Mouse (Mus musculus): ENCODE results near the gene Vsig2. TPM values are rescaled to one million over a fixed set of nuclear protein-coding genes. Genes with fewer than 3 reads are reported as not detected.

The Vsig2 gene
- 9.4 and 11.8 TPM in 2 replicates for polyA plus RNA-seq (2012; rRNA removed)

DNA sequence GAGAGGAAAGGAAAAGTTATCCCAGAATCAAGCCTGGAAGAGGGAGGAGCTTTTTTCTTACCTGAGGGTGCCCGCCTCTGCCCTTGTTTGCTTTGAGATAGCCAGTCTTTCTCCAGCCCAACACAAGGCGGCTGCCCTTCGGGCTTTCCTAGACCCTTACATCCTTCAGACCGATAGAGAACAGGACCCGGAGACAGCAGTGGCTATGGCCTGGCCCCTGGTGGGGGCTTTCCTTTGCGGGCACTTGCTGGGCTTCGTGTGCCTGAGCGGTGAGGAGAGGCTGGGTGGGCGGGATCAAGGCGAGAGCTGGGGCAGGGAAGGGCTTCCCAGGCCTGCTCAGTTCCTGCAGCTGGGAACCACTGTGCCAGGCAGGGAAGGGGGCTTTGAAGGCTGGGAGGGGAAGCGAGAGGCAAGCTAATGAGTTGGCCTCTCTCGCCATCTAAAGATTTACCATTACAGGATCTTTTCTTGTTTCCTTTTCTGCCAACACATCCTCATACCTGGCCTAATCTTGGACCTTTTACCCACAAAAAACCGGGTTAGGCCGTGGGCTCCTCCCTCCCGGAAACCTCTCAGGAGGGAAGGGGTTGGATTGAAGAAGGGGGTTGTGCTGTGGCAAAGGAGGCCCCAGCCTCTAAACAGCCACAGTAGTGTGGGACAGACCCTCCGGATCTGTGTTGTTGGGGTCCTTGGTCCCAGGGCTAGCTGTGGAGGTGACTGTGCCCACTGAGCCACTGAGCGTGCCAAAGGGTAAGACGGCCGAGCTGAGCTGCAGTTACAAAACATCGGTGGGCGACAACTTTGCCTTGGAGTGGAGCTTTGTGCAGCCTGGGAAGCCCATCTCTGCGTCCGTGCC, at the start of gene Vsig2:
TSS of gene Vsig2 (plus strand) at position 86 of the 856 bp plus-strand sequence.
- DNase-seq (ENCODE audit: low read depth): no peak

DNA sequence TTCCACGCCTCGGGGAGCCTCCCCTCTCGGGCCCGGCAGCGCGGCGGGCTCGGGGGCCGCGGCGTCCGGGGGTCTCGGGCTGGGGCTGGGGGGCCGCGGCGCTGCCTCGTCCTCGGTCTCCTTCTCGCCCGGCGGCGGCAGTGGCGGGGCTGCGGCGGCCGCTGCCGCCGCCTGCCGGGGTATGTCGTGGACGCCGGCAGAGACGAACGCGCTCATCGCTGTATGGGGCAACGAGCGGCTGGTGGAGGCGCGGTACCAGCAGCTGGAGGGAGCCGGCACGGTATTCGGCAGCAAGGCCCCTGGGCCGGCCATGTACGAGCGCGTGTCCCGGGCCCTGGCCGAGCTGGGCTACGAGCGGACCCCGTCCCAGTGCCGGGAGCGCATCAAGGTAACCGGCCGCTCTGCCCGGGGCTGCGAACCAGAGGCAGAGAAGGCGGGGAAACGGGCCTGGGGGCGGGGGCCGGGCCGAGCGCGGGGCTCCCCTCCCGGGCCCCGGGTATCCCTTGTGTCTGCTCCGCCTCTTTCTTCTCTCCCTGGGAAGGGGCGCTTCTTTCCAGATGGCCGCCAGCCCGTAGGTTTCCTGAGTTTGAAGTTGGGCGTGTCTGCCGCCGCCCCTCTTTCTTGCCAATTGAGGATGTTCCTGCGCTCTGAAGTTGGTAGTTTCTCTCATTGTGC, 49.5 kb upstream of the Vsig2 start:
- DNase-seq (ENCODE audit: low read depth): no peak

DNA sequence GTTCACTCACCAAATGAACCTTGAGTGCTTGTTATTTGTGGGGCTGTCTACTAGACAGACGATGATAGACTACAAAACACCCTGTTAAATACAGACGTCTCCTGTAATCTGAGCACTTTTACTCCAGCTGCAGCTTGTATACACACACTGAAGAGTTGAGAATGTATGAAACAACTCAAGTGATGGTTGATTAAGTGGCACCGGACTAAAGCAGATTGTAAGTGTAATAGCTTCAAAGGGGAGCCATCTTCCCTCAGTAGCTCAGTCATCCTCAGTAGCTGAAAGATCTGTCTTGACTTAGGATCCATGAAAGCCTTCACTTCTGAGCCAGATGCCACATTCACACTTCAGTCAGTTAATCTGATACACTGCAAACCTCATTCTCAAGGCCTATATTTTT, 43.3 kb upstream of the Vsig2 start:
- no peak for DNase-seq (ENCODE audit: low read depth)

DNA sequence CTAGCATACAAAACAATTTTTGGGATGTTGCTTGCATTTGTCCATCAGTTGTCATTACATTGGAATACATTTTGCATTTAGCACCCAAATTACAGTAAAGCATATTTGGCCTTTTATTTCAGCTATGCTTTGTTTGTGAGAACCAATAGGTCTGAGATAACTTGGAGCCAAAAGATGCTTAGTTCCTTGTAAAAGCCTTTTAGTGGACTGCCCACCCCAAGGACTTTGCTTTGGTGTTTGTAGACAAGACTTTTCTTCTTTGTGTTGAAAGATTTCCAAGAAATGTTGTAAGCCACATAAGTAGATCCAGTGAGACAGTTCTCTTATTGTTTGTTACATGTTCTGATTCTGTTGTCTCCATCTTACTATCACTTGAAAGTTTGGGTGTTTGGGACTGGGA, 42.7 kb upstream of the Vsig2 start:
- DNase-seq (ENCODE audit: low read depth): no peak

DNA sequence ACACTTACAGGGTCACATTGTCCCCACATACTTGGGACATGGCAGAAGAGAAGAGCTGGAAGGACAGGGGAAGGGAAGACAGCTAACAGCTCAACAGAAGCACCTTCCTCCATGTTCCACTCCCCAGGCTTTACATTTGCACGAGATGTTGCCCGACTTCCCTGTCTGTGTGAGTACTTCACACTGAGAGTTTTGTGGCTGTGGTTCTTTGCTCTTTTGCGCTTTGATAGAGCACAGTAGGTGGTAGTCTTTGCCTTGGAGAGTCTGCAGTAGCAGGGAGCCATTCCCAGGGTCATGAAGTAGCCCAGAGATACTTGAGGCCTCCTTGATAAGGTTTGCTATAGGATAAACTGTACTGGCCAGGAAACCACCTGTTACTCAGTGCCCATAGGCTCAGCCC, 38.9 kb upstream of the Vsig2 start:
- DNase-seq (ENCODE audit: low read depth): no peak

DNA sequence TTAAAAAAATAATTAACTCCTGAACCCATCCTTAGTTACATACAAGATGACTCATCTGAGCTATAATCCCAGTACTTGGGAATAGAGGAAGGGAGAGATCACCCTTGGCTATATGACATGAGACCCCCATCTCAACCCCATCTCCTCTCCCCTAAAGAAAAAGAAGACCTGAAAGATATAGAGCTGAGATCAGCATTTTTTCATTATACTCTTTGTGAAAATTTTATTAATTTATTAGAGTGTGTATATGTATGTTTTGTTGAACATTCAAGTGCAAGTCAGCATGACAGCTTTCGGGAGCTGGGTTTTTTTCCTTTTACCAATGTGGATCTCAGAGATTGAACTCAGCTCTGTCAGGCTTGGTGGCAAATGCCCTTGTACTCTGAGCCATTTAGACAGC, 37.9 kb upstream of the Vsig2 start:
- no peak for DNase-seq (ENCODE audit: low read depth)

DNA sequence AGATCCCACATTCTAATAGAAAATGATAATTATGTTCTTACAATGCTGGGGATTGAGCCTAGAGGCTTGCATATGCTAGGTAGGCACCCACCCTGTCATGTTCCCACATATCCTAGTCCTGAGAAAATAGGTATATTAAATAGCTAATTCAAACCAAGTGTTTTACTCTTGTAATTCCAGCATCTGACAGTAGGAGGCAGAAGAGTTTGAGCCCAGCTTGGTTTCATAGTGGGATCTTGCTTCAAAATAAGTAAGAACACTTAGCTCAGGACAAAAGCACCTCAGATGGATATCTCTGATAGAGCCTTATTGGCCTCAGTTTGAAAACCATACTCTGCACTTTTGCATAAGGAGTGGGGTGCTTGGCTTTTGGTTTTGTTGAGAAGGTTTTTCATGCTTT, 34.7 kb upstream of the Vsig2 start:
- DNase-seq (ENCODE audit: low read depth): no peak

DNA sequence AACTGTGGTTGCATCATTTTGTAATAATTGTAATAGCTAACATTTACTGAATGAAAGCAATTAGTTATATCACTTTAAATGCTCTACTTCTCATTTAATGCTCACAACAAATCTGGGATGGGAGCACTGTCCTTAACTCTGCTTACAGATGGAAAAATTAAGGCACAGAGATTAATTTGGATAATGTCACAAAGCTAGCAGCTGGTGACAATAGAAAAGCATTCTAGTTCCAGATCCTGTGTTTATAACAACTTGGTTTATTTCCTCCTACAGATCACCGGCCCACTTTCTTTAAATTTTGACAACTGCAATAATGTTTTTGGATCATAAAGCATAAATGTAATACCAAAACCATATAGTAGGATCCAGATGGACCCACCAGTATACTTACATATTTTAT, 33.0 kb upstream of the Vsig2 start:
- no peak for DNase-seq (ENCODE audit: low read depth)

DNA sequence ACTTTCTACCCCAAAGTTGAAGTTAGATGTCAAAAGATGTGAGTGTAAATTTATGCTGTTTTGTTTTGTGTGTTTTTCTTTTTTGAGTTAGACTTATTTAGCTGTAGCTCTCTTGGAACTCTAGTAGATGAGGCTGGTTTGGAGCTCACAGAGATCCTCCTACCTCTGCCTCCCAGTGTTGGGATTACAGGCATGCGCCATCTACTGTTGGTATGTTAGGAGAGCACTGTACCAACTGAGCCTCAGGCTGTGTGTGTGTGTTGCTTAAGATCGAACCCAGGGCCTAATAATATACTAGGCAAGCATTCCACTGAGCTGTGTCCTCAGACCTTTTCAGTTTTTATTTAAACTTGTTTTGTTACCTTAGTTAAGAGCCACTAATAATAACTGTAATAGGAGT, 27.0 kb upstream of the Vsig2 start:
- no peak for DNase-seq (ENCODE audit: low read depth)

DNA sequence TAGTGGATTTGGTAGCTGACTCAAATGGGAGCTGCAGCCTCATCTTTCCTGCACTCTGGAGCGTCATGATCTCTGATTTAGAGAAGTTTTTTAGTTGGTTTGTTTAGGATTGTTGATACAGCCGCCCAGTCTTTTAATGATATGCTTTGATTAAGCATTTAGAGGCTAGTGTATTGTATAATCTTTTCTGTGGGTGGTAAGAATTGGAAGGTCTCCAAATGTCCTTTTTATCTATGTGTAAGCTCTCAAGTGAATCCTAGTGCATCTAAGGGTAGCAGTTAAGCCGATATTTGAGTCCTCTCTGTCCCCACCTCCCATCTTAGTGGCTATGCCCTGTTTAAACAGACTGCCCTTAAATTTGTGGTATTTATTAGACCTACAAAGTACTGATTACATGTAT, 24.6 kb upstream of the Vsig2 start:
- DNase-seq (ENCODE audit: low read depth): no peak

DNA sequence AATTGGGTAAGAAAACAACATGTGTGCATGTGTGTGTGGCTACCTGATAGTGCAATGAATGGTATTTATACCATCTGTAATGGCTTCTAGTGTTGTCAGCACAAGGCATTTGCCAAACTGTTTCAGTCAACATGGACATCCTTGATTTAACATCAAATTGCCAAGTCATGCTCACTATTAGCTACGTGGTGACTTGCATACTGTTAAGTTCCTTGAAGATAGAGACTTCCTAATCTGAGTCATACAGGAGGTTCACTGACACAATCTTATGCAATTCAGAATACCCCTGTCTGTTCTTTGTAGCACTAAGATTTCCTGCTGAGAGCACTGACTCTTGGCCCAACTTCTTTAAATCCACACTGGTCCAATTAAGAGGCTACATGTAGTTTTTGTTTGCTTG, 21.6 kb upstream of the Vsig2 start:
- DNase-seq (ENCODE audit: low read depth): no peak

DNA sequence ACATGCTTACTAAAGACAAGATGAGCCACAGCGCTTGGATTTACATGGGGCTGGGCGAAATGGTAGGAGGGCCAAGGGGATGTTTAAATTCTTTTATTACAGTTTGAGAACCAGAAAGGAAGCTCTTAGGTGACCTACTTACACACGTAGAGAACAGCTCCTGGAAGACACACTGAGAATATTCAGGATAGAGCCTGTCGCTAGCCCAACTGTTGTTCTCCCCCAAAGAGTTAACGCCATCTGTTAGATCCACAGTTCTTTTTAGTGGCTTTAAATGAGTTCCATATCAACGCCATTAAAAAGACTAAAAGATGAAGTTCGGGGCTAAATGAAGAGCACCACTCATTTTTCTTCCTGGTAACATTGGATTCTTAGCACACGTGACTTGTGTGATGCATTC, 20.1 kb upstream of the Vsig2 start:
- DNase-seq (ENCODE audit: low read depth): no peak

DNA sequence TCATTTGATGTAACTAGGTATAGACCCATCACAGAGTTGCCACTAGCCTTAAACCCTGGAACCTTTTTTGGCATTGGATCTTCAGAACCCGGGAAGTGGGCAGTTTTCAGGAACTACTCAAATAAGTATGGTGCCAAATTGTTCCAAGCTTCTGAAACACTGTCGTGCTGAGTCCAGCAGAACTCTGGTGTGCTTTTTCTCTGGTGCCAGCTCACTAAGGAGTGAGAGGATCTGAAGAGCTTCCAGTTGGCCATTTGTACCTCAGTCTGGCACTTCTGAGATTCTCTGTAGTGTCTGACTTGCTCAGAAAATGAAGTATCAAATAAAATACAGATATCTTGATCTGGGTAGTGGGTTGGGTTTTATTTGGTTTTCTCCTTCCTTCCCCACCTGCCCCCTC, 19.1 kb upstream of the Vsig2 start:
- DNase-seq (ENCODE audit: low read depth): no peak

DNA sequence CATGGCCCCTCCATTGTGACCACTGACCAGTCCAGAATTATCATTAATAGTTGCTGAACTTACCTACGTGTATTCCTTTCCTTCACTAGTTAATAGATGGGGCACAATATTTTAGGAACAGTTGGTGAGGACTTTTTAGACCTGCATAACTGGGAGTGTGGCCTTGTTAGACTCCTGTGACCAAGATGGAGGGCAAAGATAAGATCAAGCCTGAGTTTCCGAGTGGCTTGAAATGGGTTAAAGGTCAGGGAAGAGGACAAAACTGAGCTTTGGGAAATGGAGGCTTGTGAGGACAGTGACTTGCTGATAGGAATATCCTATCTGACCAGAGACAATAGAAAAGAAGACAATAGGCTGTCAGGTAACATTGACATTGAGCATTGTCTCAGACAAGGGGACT, 13.6 kb upstream of the Vsig2 start:
- DNase-seq (ENCODE audit: low read depth): no peak

DNA sequence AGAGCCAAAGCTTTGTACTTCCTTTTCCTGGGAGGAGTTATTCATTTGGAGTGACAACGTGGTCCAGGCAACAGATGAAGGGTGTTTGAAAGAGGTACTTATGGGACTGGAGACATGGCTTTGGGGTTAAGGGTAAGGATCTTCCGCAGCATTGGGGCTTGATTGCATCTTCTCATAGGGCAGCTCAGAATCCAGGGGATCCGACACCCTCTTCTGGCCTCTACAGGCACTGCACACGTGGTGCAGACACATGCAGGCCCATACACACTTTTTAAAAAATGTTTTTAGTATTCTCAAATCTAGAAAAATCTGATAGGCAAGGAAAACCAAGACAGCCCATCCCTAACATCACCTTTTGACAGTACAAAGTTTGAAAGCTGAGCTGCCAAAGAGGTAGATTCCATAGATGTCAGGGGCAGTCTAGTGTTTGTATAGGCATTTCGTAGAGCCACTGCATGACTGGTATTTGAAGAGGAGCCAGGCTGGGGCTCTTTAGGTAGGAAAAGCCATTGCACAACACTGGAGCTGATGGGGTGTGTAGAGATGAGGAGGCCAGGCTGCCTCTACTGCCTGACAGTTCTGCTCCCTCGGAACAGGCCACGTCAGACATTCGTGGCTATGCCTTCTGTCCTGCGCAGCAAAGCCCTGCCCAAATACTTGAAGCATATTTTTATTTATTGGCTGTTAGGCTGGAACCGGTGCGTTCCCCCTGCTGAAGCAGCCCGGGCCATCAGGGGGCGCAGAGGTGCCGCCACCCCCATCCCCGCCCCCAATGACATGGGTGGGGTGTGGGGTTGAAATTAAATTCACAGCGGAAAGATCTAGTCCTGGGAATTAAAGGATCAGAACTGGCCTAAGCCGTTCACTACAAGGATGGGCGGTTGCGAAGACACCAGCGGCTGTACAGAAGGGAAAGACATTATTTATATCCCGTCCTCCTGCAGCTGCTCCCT, 12.3 kb upstream of the Vsig2 start:
- DNase-seq (ENCODE audit: low read depth): no peak

DNA sequence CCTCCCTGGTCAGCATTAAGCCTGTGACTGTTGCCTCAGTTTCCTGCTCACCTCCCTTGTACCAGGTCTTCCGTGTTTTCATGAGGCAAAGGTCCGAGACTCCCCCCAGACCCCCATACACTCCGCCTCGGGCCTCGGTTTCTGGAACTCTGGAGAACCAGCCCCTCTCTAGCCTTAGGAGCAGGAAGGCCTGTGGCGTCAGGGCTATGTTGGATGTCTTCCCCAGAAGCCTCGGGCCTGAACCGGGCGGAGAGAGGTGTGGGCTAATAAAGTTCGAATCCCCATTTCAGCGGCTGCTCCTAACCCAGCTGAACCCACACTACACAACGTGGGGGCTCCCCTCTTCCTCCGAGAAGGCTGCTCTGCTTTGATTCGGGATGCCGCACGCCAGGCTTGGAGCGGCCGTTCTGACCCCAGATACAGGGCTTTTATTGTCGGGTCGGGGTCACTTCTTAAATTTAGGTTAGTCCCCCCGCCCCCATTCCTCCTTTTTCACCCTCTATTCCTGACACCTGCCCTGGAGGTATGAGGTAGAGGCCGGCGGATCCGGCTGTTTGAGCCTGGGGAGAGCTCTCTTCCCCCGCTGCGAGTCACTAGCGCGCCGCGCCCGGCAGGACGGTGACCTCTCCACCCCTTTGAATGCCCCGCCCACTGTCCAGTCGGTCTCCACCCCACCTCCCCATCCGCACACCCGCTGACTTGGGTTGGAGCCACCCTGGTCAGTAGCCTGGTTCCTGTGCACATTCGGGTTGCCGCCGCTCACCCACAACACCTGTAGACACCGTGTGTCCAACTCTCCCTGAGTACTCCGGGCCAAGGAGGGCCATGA, 11.4 kb upstream of the Vsig2 start, which contains the start of gene Esam:
TSS of gene Esam (plus strand) at position 683 of the 829 bp plus-strand sequence.
- no peak for DNase-seq (ENCODE audit: low read depth)

DNA sequence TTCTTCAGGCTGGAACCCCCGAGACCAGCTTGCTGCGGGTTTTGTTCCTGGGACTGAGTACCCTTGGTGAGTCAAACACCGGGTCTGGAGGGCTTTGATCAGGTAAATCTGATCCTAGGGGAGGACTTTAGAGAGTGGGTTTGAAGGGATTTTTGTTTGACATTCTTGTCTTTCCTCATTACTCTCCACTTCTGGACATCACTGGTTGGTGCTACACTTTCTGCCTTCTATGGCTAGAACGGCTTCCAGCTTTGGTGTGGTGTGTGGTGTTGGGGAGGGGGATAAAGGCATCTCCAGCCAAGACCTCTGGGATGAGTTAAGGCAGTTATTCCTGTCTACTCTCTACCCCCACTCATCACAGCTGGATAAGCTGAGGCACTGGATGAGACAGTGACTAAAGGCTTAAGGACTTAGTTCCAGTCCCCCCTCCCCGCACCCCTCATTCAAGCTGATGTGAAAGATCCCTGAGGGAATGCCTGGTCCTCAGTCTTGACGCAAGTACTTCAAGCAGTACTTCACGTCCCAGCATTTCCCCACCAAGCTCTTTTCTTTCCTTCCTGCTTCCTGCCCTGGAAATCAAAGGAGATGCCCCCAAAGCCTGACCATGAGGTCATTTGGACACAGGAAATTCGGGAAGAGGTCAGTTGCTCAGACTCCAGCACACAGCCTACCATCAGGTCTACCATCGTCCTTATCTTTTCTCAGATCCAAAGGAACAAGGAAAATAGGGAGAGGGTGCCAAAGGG, 10.7 kb upstream of the Vsig2 start:
- DNase-seq (ENCODE audit: low read depth): no peak

DNA sequence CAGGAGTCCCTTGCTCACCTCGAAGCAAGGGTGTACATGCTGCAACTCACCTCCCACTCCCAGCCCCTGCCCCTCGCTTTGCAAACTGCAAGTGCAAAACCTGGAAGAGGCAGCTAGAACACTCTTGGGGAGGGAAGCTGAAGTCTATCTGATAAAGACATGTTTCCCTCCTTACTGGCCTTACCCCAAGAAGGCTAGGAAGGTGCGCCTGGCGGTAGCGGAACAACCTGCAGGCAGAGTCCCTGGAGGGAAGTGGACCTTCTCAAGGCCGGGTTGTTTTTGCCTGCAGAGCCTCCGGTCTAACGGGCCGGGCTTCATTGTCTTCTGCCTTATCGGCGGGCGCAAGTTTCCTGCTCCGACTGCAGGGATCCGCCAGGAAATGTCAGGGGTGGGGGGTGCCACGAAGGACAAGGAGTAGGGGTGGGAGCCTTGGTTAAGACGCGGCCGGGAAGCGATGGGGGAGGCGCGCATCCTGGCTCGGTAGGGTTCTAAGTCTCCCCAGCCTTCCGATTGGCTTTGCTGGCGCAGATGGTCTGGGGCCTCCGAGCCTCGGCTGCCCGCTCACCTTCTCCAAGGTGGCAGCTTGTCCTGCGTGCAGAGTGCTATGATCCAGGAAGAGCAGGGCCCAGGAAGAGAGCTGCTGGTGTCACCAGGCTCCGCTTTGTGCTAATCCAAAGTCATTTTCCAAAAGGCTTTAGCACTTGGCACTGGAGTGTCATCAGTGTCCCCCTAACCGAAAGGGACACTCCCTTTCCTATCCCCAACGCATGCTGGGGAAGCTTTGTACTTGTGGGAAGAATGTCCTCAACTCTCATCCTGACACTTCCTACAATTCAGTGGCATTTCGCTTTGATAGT, 8.8 kb upstream of the Vsig2 start:
- DNase-seq (ENCODE audit: low read depth): no peak

DNA sequence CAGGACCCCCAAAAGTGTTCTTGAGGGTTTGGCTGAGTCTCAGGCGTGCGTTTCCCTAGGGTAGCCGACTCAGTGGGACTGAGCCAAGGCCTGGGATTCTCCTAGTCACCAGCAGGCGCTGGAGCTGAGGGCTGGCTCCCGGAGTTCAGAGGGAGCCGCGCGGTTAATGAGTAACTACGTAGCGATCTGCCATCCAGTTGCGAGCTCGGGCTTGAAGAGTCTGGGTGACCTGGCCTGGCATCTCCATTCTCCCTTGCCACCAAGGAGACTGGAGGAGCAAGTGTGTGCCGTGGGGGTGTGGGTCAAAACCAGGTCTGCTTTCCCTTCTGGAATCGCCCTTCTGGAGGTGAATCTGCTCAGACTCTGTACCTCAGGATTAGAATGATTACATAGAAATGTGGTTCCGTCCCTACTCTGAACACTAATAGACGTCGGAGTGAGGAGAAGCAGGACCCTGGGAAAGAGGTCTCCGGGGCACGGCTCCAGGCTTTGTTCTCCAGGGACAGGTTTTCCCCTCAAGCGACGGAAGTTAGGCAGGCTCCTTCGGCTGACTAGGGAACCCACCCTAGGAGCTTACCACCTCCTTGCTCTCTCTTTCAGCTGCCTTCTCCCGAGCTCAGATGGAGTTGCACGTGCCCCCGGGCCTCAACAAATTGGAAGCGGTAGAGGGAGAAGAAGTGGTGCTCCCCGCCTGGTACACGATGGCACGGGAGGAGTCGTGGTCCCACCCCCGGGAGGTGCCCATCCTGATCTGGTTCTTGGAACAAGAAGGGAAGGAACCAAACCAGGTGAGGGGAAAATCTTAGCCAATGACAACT, 8.0 kb upstream of the Vsig2 start:
- DNase-seq (ENCODE audit: low read depth): no peak

Measured in gonadal fat pad, adult 2 months (tissue).